Comparison of ENCODE assay signal across 8 mouse cellular contexts in genomic region chr1:192598380-192598779, GRCm38 (mm10).
DNase-seq lines count a peak whose midpoint lies in the region; ATAC-seq and TF ChIP-seq lines count a peak whose summit lies in the region.

No protein-coding gene starts in this region.

- intact Hi-C loops in left cerebral cortex, adult 2 months (cut with DNase I): loop anchor here (1.0 kb wide), 2 partner anchors 114 to 408 kb away; partner anchors contain the start of gene Kcnh1

- H3K4me3 ChIP-seq in left cerebral cortex, adult 2 months: no peak overlapping the region
- no peak overlapping the region for H3K4me3 ChIP-seq in midbrain, embryonic 11.5 days (ENCODE audit: low read depth, low read length)
- H3K4me3 ChIP-seq in small intestine, adult 2 months (ENCODE audit: low read depth, low read length): no peak overlapping the region

- H3K4me2 ChIP-seq in midbrain, embryonic 11.5 days: no peak overlapping the region

- H3K27me3 ChIP-seq in midbrain, embryonic 11.5 days (ENCODE audit: control insufficient read depth, insufficient read depth, low read length): no peaks in the 10 kb centered on the region
- no peaks in the 10 kb centered on the region for H3K27me3 ChIP-seq in small intestine, adult 2 months (ENCODE audit: control insufficient read depth, insufficient read depth, low read length)

- H3K9me3 ChIP-seq in midbrain, embryonic 11.5 days (ENCODE audit: control insufficient read depth, low read length): no peaks in the 10 kb centered on the region

- H3K36me3 ChIP-seq in midbrain, embryonic 11.5 days (ENCODE audit: control insufficient read depth, insufficient read depth, low read length): no peaks in the 10 kb centered on the region
- H3K36me3 ChIP-seq in small intestine, adult 2 months (ENCODE audit: control insufficient read depth, insufficient read depth, low read length): no peaks in the 10 kb centered on the region

- H3K9ac ChIP-seq in midbrain, embryonic 11.5 days (ENCODE audit: low read length): no peak overlapping the region

- no peaks in the 10 kb centered on the region for H3K4me1 ChIP-seq in midbrain, embryonic 11.5 days (ENCODE audit: control insufficient read depth, insufficient read depth, low read length)
- no peaks in the 10 kb centered on the region; the same call in 1 of the 2 replicates for H3K4me1 ChIP-seq in small intestine, adult 2 months (ENCODE audit: control insufficient read depth, insufficient read depth, insufficient read length, low read length)

- H3K27ac ChIP-seq in left cerebral cortex, adult 2 months: 0 out of 2 replicates have a peak overlapping the region, but pooled peaks have one; percentile 16
- no peak overlapping the region for H3K27ac ChIP-seq in midbrain, embryonic 11.5 days (ENCODE audit: low read depth, low read length)
- no peak overlapping the region for H3K27ac ChIP-seq in small intestine, adult 2 months (ENCODE audit: insufficient read depth, low read depth, low read length)

- peak; percentile 79 to 92 for DNase-seq in adrenal gland, adult (ENCODE audit: inconsistent age in 2 of 2, low spot score in 1 of 2)
- DNase-seq in cerebellum, postnatal 4 days (ENCODE audit: low spot score in 2 of 2): peak; percentile 86 to 90
- peak; percentile 75 for DNase-seq in gastrocnemius, adult 18-20 months (ENCODE audit: low spot score)
- DNase-seq in induced T-regulatory cell, adult 2 months (ENCODE audit: low read depth): peak; percentile 49
- peak; percentile 86 to 90 for DNase-seq in left cerebral cortex, adult 2 months (ENCODE audit: extremely low spot score in 1 of 2, low spot score in 2 of 2)
- DNase-seq in midbrain, embryonic 11.5 days (ENCODE audit: low spot score, missing footprints): peak; percentile 95

- no peak for TF ChIP-seq POLR2A in small intestine, adult 2 months (IDR thresholded peaks at IDR 0.05; ENCODE audit: low read depth, low read length)

- WGBS in midbrain, embryonic 11.5 days: 47% methylated on average over 2 of the region's 2 CpGs
- WGBS in small intestine, adult 2 months: 46% methylated on average over 2 of the region's 2 CpGs

- peak; percentile 79 for ATAC-seq in midbrain, embryonic 11.5 days (ENCODE audit: low FRiP score)
- ATAC-seq in monocyte, adult 5-6 weeks (replicated peaks; ENCODE audit: insufficient number of reproducible peaks, low FRiP score, low TSS enrichment, poor library complexity, severe bottlenecking): no peak

- peak; percentile 90 for TF ChIP-seq CTCF in left cerebral cortex, adult 2 months (IDR thresholded peaks at IDR 0.05)
- TF ChIP-seq CTCF in small intestine, adult 2 months (IDR thresholded peaks at IDR 0.05; ENCODE audit: extremely low read depth, insufficient read length, insufficient replicate concordance, low read depth, low read length): peak; percentile 76; the same call in 1 of the 2 replicates
